Mouse (Mus musculus) T-helper 17 cell (primary cell): ENCODE measurements around the gene Aste1.

Experiments
- in situ Hi-C, 2 experiments: fragments of 300-600 bp; cut with MboI, MseI; formaldehyde crosslinking; loops; 1 replicate in 1 of 2; 2 replicates in 1 of 2; pipeline ENCODE4 v1.15.1; 2025; ENCODE audit warnings: high pct_unique_total_duplicates in 2 of 2

The Aste1 gene

DNA sequence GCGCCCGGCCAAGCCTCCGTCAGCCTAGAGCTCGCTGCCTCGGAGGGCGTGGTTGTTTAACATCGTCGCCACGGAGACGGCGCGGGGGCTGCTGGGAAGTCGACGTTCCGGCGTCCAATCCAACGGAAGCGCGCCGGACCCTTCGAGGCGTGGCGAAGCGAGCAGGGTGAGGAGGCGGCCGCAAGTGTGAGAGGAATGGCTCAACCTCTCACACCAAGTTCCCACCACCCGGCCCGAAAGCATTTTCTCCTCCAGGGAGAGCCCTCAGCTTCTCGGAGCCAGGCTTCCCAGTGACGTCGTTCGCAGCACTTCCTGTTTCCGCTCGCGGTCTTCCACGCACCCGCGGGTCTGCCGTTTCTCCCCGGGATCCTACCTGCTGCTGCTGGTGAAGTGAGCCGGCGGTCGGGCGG is at the start of gene Aste1, which contains the start of gene Nek11:
Gene Aste1, plus strand, starts transcription at position 175 of the 410 bp plus-strand sequence.
Gene Nek11, minus strand, starts transcription at position 307 of the 410 bp plus-strand sequence.
- in situ Hi-C loops: loop anchor here (5.0 to 25.0 kb wide), 6 partner anchors 250 to 1133 kb away; partner anchors contain the start of genes Dnajc13 (in 2 of the 2), Pik3r4 (in 2 of the 2) and Nudt16 (in 1 of the 2)

DNA sequence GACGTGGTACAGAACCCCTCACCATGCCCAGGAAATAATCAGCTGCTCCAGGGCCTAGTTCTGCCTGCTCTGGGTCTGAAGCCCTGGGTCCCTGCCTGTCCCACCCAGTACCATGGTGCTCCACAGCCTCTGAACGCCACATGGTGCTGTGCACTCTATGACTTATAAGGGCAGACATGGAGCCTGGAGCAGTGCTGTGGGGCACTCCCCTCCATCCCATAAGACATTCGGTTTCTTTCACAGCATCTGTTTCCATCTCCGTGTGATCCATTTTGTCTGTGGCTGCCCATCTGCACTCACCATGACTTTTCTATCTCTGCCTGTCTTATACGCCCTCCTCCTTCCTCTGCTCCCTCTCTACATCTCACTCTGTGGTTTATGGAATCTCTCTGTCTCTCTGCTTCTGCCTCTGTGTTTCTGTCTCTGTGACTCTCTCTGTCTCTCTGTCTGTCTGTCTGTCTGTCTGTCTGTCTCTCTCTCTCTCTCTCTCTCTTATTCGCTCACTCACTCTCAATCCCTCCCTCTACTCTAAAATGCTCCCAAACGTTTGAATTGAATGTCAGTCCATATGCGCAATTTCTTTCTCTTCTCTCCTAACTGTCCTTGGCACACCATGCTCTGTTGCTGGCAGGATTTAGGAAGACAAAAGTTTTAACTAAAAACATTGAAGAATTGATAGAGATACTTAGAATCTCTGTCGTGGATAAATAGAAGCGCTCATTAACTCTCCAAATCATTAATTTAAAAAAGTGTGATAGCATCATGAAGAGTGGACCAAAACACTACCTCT is 46.8 kb upstream of the Aste1 start:
- in situ Hi-C loops: no loop called here

DNA sequence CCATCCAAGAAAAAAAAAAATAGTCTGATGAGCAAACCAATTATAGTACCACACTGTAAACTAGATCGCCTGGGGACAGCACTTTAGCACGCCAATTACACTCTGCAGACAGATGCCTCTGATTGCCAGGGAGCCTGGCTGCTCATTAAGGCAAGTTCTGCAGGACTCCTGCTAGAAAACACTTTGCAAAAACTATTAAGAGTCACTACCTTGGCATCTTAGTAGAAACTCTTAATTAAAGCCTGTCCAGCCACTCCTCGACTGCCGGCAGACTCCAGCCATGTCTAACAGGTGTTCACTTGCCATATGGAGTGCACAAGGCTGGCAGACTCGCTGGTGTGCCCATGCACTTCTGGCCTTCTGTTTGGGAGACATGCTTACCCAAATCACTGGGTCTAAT is 46.2 kb upstream of the Aste1 start:
- in situ Hi-C loops: no loop called here

DNA sequence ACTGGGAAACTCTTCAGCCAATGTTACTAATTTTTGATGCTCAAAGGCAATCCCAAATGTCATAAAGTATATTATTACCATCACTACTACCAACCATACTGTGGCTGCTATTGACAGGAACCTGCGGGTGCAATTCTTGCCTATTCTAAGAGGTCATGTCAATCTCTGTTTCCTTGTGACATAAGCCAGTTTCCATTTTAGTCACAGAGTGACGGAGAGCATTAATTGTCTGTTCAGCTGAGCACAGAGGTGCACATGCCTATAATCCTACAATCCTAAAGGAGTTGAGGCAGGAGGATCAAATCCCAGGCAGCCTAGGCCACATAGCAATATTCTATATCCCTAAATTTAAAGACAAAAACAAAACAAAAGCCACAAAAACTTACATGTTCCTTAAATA is 33.0 kb upstream of the Aste1 start:
- in situ Hi-C loops: loop anchor here (5.0 kb wide), 2 partner anchors 50 to 70 kb away; no protein-coding TSS in a partner anchor

DNA sequence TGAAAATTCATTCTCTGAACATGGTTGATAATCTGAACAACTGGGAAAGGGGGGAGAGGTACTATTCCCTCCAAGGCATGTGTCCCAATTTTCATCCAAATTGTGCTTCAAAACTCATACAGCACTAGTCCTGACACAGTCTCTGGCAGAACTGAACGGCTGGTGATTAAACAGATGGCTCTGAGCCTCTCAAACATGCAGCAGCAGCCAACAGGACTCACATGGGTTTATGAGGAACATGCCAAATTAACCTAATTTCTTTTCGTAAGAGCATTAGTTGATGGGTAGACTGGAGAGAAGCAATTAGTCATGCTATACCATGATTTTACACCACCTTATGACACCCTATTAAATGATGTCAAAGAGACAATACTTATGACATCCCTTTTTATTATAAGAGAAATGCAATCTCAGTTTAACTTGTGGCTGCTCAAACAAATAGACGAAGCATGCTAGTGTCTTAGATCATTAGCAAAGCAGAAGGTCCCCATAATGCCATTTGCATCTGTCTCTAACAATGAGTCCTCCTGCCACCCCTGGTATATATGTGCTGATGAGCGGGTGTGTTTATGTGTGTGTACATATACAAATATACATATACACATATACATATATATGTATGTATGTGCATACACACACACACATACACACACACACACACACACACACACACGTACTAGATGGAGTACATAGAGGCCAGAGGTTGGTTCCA is 31.5 kb upstream of the Aste1 start:
- in situ Hi-C loops: loop anchor here (5.0 kb wide), 2 partner anchors 51 to 71 kb away; no protein-coding TSS in a partner anchor

DNA sequence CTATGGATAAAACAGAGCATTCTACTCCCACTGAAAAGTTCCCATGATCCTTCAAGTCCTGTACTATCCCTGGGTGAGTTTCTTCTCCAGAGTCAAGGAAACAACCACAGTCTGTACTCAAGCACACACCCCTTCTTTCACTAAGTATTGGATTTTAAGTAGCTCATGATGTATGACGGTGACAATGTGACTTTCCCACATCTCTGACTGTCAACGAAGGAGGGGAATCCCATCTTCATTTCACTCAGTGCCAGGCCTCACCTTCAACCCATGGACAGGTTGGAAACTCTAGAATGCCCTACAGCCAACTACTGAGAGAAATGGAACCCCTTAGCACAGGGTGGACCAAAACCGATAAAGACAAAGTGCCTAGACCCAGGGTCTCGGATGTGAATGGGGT is 29.0 kb upstream of the Aste1 start:
- in situ Hi-C loops: no loop called here

DNA sequence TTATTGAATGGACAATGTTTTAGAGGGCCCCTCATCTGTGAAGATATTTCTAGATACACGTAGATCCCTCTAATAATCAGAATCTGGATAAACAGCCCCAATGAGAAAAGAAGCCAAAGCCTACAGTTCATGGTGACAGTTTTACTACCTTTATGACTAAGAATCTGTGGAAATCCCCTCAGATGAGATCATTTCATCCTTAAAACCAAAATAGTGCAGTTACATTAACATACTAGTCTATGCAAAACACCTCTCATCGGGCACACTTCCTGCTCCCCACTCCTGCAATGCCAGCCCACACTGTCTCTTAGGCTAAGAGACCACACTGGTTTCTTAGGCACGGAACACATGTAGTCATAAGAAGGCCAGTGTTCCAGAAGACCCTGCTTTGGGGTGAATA is 26.6 kb upstream of the Aste1 start:
- in situ Hi-C loops: no loop called here

DNA sequence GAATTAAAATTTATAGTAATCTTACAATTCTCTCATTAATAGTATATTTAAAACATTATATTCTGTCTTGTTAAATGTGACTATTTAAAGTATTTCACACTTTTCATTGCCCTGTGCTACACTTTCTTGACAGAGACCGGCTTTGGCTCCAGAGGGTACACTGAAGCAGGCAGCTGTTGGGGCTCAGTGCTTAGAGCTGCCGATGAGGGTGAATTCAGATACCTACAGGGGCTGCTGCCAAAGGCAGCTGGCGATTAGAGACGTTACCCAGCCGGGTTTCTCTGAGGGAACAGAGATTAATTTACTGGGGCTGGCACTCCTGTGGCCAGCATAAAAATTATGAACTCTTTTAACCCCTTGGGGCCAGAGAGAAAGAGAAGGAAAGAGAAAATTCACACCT is 20.8 kb upstream of the Aste1 start:
- in situ Hi-C loops: no loop called here

DNA sequence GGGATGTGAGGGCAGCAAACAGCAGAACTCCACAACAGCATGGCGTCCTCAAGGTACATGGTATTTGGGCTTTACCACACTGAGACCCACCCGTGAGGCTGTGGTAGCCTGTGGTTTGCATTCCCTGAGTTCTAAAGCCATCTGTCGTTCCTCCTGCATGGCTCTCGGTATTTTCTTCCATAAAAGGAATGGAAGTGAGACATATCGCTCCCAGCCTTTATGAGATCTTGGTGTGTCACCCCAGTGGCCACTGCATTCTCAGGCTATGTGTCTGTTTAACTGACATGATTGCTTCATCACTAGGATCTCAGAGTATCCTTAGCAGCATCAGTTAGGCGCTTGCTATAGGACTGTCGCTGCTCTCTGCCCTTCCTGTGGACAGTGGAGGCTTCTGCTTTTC is 18.8 kb upstream of the Aste1 start:
- in situ Hi-C loops: loop anchor here in 1 of 2 experiments (25.0 kb wide), 1 partner anchor 1114 kb away; the partner anchor contains the start of gene Dnajc13

DNA sequence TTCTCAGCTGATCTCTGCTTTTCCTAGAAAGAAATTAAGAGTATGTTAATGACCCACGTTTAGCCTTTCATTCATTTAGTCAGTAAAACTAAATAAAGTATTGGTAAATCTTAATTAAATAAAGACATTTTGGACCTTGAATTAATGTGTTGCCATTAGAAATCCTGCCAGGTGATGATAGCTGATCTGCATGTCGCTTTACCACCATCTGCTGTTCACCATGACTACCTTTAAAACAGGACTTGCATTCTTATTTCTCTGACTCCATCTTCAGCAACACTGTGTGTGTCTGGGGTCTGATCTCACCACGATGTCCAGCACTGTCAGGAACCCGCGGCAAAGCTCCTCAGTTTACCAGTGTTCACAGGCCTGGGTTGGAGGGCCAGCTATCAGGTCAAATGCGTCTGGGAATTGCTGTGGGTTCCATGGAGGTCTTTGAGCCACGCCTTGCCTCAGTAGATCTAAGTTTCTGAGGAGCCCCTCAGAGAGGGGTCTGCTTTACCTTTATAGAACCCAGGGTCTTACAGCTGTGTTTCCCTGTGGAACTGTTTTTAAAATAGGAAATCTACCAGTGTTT is 18.1 kb upstream of the Aste1 start:
- in situ Hi-C loops: loop anchor here in 1 of 2 experiments (25.0 kb wide), 1 partner anchor 1115 kb away; the partner anchor contains the start of gene Dnajc13

DNA sequence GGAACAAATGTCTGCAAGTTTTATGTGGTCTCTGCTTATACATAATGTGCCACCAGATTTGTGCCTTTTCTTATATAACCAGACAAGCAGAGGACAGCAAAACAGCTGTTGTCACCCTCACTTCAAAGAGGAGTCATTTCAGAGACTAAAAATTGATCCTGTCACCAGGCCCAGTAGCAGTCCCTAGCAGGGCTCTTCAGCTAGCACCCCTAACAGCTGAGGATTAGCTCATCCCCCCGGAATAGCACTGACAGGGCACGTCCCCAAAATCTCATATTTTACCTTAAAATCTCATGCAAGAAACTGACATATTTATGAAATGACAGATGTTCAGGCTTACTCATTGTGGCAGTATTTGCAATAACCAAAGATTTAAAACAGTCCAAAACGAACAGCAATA is 17.6 kb upstream of the Aste1 start:
- in situ Hi-C loops: loop anchor here in 1 of 2 experiments (25.0 kb wide), 1 partner anchor 1115 kb away; the partner anchor contains the start of gene Dnajc13

DNA sequence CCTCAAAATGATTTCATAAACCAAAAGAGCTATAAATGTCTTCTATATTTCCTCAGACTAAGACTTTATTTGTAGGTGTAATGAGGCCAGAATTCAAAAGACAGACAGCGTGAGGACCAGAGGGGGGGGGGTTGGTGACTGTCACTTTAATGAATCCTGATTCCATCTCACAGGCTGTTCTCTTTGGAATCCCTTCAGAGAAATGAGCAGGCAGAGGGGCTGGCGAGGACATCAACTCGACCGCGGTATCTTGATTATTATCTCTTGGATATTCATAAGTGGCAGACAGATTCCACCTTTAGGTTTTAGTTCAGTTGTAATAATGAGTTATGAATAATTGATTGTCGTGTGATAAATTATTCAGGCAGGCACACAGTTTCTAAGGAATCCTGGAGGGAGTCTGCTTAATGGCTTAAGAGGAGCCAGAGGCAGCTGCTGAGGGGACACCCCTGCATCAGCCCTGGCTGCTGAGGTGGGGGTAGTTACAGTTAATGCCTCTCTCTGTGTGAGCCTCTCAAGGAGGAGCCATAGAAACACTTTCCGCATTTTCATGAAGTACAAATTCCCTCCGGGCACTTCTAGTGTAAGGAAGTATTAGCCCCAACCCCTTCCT is 15.6 kb upstream of the Aste1 start:
- in situ Hi-C loops: loop anchor here in 1 of 2 experiments (25.0 kb wide), 1 partner anchor 1117 kb away; the partner anchor contains the start of gene Dnajc13

DNA sequence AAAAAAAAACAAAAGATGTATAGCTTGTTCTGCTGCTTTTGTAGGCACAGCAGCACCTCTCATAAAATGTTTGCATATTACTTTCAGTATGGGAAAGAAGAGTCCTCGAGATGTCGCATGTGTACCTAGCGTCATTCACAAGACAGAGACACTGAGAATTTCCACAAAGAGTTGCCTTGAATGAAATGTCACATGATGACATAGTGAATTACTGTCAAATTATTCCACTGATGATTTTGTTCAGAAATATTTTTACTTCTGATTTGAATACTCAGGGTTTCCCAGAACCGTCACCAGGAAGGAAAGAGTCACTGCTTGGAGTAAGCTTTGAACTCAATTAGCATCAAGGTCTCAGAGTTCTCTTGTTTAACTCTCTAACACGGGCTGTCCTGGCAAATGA is 7.8 kb upstream of the Aste1 start:
- in situ Hi-C loops: loop anchor here (5.0 to 25.0 kb wide), 2 partner anchors 330 to 1125 kb away; partner anchors contain the start of gene Dnajc13 (in 1 of the 2)

DNA sequence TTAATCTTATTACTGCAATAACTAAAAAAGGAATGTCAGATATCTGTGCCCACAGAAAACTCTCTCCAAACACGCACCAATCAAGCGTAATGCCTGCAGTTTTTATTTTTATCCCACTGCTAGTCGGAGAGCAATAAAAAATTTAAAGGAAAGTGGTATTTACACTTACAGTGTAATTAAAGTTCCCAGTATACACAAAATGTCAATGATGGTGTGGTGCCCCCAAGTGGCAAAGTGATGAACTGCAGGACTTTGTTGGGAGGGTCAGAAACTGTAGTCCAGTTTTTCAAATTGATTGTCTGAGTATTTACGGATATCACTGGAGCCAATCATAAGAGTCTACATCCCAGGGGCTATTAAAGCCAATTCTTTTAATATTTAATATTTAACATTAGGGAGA is 5.9 kb upstream of the Aste1 start:
- in situ Hi-C loops: loop anchor here (5.0 to 25.0 kb wide), 2 partner anchors 332 to 1127 kb away; partner anchors contain the start of gene Dnajc13 (in 1 of the 2)

DNA sequence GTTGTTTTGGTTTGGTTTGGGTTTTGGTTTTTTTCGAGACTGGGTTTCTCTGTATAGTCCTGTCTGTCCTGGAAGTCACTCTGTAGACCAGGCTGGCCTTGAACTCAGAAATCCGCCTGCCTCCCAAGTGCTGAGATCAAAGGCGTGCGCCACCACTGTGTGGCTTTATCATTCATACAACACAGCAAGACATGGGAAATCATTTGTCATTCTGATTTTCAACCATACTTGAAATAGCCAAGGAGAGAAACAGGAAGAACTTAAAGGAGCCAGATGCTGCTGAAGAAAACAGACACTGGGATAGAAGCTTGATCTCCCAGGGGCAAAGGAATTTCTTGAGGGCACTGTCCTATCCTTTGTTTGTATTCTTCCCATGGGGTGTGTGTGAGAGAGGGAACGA is 4.6 kb upstream of the Aste1 start:
- in situ Hi-C loops: loop anchor here (5.0 to 25.0 kb wide), 5 partner anchors 254 to 1128 kb away; partner anchors contain the start of genes Pik3r4 (in 2 of the 2), Dnajc13 (in 1 of the 2), Nudt16 (in 1 of the 2) and Parp3 (in 1 of the 2)

DNA sequence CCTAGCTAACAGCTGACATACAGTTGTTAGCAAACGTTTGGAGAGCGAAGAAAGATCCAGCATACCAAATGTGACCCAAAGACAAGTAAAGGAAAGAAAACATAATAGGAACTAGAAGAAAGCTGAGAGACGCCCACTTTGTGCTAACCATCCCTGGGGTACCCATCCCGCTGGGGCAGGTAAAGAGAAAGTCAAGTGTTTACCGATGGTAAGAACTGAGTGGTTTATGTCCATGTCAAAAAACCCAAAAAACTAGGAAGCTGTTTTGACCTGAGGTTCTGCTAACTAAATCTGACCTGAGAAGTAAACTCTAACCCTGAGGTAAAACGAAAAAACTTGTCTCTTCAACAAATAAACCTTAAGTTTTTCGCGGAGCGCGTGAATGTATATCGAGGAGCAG is 472 bp upstream of the Aste1 start:
- in situ Hi-C loops: loop anchor here (5.0 to 25.0 kb wide), 7 partner anchors 250 to 1132 kb away; partner anchors contain the start of genes Dnajc13 (in 2 of the 2), Nudt16 (in 2 of the 2), Pik3r4 (in 2 of the 2) and Parp3 (in 1 of the 2)

DNA sequence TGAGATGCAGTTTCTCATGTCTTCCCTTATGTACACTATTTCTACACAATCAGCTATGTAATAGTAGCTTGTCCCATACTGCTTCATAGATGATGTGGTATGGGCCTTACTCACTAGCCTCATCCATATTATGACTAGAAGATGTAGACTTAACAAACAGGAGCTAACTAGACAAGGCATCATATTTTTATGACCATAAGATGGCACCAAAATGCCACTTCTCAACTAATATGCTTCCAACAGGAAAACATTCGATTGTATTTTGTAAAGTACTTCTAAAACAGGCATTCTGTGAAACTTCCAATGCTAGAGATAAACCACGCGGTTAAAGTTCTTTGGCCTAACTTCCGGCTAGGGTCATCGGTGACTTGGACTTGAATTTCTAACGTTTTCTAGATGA is 13.4 kb downstream of the Aste1 start:
- in situ Hi-C loops: no loop called here

DNA sequence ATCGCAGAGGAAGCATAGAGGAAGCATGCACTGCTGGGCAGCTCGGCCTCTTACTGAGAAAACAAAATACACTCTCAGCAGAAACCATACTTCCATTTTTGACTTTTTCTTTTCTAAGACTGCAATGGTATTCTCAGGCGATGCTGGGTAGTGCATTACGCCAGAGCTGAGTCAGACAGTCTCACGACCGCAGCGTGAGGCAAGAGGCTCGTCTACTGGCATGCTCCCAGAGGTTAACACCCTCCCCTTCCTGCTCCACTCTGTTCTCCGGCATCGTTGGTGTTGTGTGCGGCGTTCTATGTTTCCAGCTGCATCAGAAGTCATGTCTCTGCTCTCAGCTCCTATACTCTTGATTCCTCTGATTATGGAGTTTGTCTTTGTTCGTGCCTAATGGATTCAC is 63.8 kb downstream of the Aste1 start:
- in situ Hi-C loops: no loop called here

DNA sequence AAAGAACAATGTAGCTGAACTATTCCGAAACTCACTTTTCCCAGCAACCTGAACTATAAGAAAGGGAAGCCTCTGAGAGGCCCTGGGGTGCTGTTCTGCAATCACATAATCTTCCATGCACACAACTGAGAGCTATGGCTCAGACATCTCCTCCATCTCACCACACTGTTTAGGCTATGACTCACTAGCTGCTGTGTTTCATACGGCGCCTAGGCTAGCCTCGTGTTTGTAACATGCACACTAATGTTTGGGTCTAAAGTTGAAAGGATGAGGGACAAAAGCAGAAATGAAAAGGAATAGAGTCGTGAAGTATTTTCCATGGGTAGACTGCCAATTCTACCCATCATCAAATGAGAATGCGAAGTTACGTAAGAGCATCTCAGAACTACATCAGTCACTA is 66.3 kb downstream of the Aste1 start:
- in situ Hi-C loops: no loop called here
